Mouse (Mus musculus) olfactory bulb, adult 2 months (tissue): ENCODE results near the gene Dhx40.

ENCODE experiments used
- CTCF ChIP-seq: fragments of 200-500 bp; IDR thresholded peaks from 2 replicates; pipeline ENCODE4 v1.5.1; 2012; ENCODE audit warnings: low read depth, mild to moderate bottlenecking, low read length, moderate library complexity; ENCODE audit not compliant: insufficient read depth
- POLR2A ChIP-seq: fragments of 200-500 bp; IDR thresholded peaks from 2 replicates; pipeline ENCODE4 v1.6.1; 2012; ENCODE audit warnings: mild to moderate bottlenecking, low read depth, low read length, moderate library complexity; ENCODE audit not compliant: insufficient read depth

DNA sequence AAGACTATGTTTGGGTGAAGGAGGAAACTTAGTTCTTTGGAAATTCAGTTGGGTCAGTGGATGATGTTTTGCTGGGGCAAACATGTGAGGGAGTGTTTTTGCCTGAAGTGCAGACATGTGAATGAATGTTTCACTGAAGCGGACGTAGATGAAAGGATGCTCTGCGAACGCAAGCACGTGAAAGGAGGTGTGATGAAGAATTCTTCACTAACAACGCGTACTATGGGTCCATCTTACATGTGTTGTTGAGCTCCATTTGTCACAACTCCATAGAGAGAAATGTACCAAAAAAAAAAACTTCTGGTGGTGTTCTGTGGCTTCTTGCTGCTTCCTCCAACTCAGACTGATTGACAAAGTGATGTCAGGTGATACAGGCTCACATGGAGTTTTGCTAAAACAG is 15.0 kb upstream of the Dhx40 start:
- TF ChIP-seq POLR2A (no peak), CTCF (no peak)
